Mouse (Mus musculus) C2C12 (cell line): ENCODE measurements at regions not wholly inside any gene's neighbourhood (a gene's known extent, or its start where the extent isn't known, plus 50 kb on each side); places are given as distances from the start of the nearest gene placed in this dataset.

ENCODE experiments used
- CEBPB ChIP-seq: IDR thresholded peaks from one replicate; pipeline ENCODE4 v1.6.1; 2011; ENCODE audit warnings: low read depth, mild to moderate bottlenecking, control low read depth, moderate library complexity
- CTCF ChIP-seq: IDR thresholded peaks from one replicate; pipeline ENCODE4 v1.5.1; 2011; ENCODE audit not compliant: control insufficient read depth, insufficient read depth, insufficient read length
- FOSL1 ChIP-seq: IDR thresholded peaks from one replicate; pipeline ENCODE4 v1.8.0; 2011; ENCODE audit warnings: mild to moderate bottlenecking, low read length; ENCODE audit not compliant: poor library complexity, insufficient read depth, severe bottlenecking
- MAX ChIP-seq: IDR thresholded peaks from one replicate; pipeline ENCODE4 v1.6.1; 2011; ENCODE audit warnings: mild to moderate bottlenecking, control low read depth
- MYOD1 ChIP-seq: IDR thresholded peaks from one replicate; pipeline ENCODE4 v1.6.1; 2011; ENCODE audit warnings: low read depth; ENCODE audit not compliant: control insufficient read depth, insufficient read length
- MYOG ChIP-seq: IDR thresholded peaks from one replicate; pipeline ENCODE4 v1.6.1; 2011; ENCODE audit not compliant: control insufficient read depth, insufficient read length; ENCODE audit errors: extremely low read depth
- USF1 ChIP-seq: IDR thresholded peaks from one replicate; pipeline ENCODE4 v1.6.1; 2011; ENCODE audit warnings: low read depth, mild to moderate bottlenecking, control low read depth, moderate library complexity

- TF ChIP-seq USF1 (no peak), CTCF (no peak), MYOG (no peak), MAX (no peak), MYOD1 (no peak), CEBPB (no peak), FOSL1 (no peak)
Measured at GRCm38 (mm10) chr9:23016733-23017132, 206.1 kb upstream of the Bmper start.
